In genomic region chr2:92982591-92983272, GRCm38 (mm10) we compare ENCODE assay signal across 11 mouse cellular contexts.
DNase-seq lines count a peak whose midpoint lies in the region; ATAC-seq and TF ChIP-seq lines count a peak whose summit lies in the region.
"Had no signal": no experiment of that assay in that cellular context is flagged by ENCODE, and none has a peak within 500 bp of the region (broad histone marks: within the 10 kb centered on the region; RNA-seq: fewer than 3 reads in every experiment).

No protein-coding gene starts in this region.

- 22% methylated on average over 8 of the region's 8 CpGs for WGBS in liver, embryonic 16.5 days (ENCODE audit: insufficient replicate concordance)
- WGBS in stomach, postnatal 0 days, result 63% methylated on average over 8 of the region's 8 CpGs

- peaks cover 25% of the 10 kb centered on the region for H3K36me3 ChIP-seq in erythroblast, embryonic 14.5 days (ENCODE audit: control insufficient read depth)
- peaks cover 76% of the 10 kb centered on the region for H3K36me3 ChIP-seq in megakaryocyte, embryonic 14.5 days (replicated peaks; ENCODE audit: low read length)
- H3K36me3 ChIP-seq in liver, embryonic 16.5 days (ENCODE audit: control insufficient read depth, insufficient read depth), result no peaks in the 10 kb centered on the region
- peaks cover 3% of the 10 kb centered on the region; the same call in 1 of the 2 replicates for H3K36me3 ChIP-seq in stomach, postnatal 0 days (ENCODE audit: control insufficient read depth, insufficient read depth, low read length)

- H3K9ac ChIP-seq in liver, embryonic 16.5 days (ENCODE audit: low read depth, low read length), result 0 out of 2 replicates have a peak overlapping the region, but pooled peaks have one; percentile 20
- no peak overlapping the region for H3K9ac ChIP-seq in stomach, postnatal 0 days (ENCODE audit: low read length)
- H3K9ac ChIP-seq: limb, embryonic 12.5 days had no signal

- no peak for DNase-seq in stomach, postnatal 0 days (ENCODE audit: low spot score)
- no peak for DNase-seq in retina, embryonic 14.5 days (ENCODE audit: low spot score)
- no peak for DNase-seq in embryo, embryonic 10 days (ENCODE audit: low spot score)
- DNase-seq: cerebellum, adult 9-10 months had no signal

- no peaks in the 10 kb centered on the region for H3K9me3 ChIP-seq in erythroblast, embryonic 14.5 days (ENCODE audit: control insufficient read depth, low read length)
- H3K9me3 ChIP-seq in megakaryocyte, embryonic 14.5 days, result no peaks in the 10 kb centered on the region
- H3K9me3 ChIP-seq in liver, embryonic 16.5 days (replicated peaks; ENCODE audit: control insufficient read depth, low read length), result no peaks in the 10 kb centered on the region
- no peaks in the 10 kb centered on the region for H3K9me3 ChIP-seq in stomach, postnatal 0 days (ENCODE audit: control insufficient read depth, low read length)
- H3K9me3 ChIP-seq: limb, embryonic 12.5 days had no signal

- no peak for TF ChIP-seq EP300 in stomach, postnatal 0 days (optimal IDR thresholded peaks at IDR 0.05)

- ATAC-seq in erythroblast, adult 5-6 weeks (replicated peaks; ENCODE audit: low FRiP score, poor library complexity, severe bottlenecking), result no peak
- ATAC-seq in megakaryocyte, adult 5-6 weeks (ENCODE audit: poor library complexity, severe bottlenecking), result no peak
- no peak for ATAC-seq in liver, embryonic 16.5 days (ENCODE audit: low read depth)
- ATAC-seq in stomach, postnatal 0 days (ENCODE audit: low FRiP score, low TSS enrichment), result no peak
- ATAC-seq: activated CD4-positive, CD25-positive, alpha-beta regulatory T cell, adult 4 months had no signal

- peak overlapping the region; percentile 2 for H3K4me3 ChIP-seq in erythroblast, embryonic 14.5 days (replicated peaks)
- H3K4me3 ChIP-seq in megakaryocyte, embryonic 14.5 days (replicated peaks), result peak overlapping the region; percentile 54
- H3K4me3 ChIP-seq in liver, embryonic 16.5 days (ENCODE audit: low read depth, low read length), result no peak overlapping the region
- no peak overlapping the region for H3K4me3 ChIP-seq in stomach, postnatal 0 days (ENCODE audit: low read depth, low read length)
- H3K4me3 ChIP-seq: limb, embryonic 12.5 days had no signal

- H3K4me1 ChIP-seq in erythroblast, embryonic 14.5 days (ENCODE audit: control insufficient read depth), result peaks cover 70% of the 10 kb centered on the region
- peaks cover 93% of the 10 kb centered on the region for H3K4me1 ChIP-seq in megakaryocyte, embryonic 14.5 days
- H3K4me1 ChIP-seq in liver, embryonic 16.5 days (ENCODE audit: control insufficient read depth, low read depth, low read length), result peaks cover 36% of the 10 kb centered on the region
- 0 out of 2 replicates have a peak, but pooled peaks cover 2% of the 10 kb centered on the region for H3K4me1 ChIP-seq in stomach, postnatal 0 days (replicated peaks; ENCODE audit: control insufficient read depth, insufficient read depth)

- no peaks in the 10 kb centered on the region for H3K27me3 ChIP-seq in erythroblast, embryonic 14.5 days (ENCODE audit: control insufficient read depth)
- no peaks in the 10 kb centered on the region for H3K27me3 ChIP-seq in megakaryocyte, embryonic 14.5 days (replicated peaks)
- H3K27me3 ChIP-seq in liver, embryonic 16.5 days (ENCODE audit: control insufficient read depth, insufficient read depth, low read depth, low read length), result no peaks in the 10 kb centered on the region
- H3K27me3 ChIP-seq in stomach, postnatal 0 days (ENCODE audit: control insufficient read depth, insufficient read depth, low read length), result no peaks in the 10 kb centered on the region
- H3K27me3 ChIP-seq: limb, embryonic 12.5 days had no signal

- TF ChIP-seq CTCF in stomach, postnatal 0 days (IDR thresholded peaks at IDR 0.05; ENCODE audit: low read depth), result peak; percentile 39

- peak overlapping the region; percentile 65 for H3K27ac ChIP-seq in liver, embryonic 16.5 days (ENCODE audit: low read length)
- H3K27ac ChIP-seq in stomach, postnatal 0 days (replicated peaks), result no peak overlapping the region
- H3K27ac ChIP-seq: limb, embryonic 12.5 days had no signal

- H3K4me2 ChIP-seq in liver, embryonic 16.5 days (ENCODE audit: low read depth, low read length), result peak overlapping the region; percentile 40
- H3K4me2 ChIP-seq in stomach, postnatal 0 days (replicated peaks; ENCODE audit: low read depth), result no peak overlapping the region
- H3K4me2 ChIP-seq: limb, embryonic 12.5 days had no signal

Comparison
In these comparisons a context has a peak if more than half of its experiments do, and no peak if none do; other contexts are left out.
1. H3K4me3 ChIP-seq: peak in erythroblast, embryonic 14.5 days (single experiment) and megakaryocyte, embryonic 14.5 days (single experiment); none in liver, embryonic 16.5 days (single experiment) and stomach, postnatal 0 days (single experiment).